Mouse (Mus musculus) heart, postnatal 0 days (tissue): ENCODE measurements around the gene Zdhhc13. TPM values are rescaled to one million over a fixed set of nuclear protein-coding genes. Genes with fewer than 3 reads are reported as not detected.
A peak's percentile ranks its signal among the peaks of the same experiment; 100 is the strongest.

ENCODE experiments used
- ATAC-seq: fragments of 200-750 bp; cut with Nextera tagmentation; 2 replicates; pipeline ENCODE4 v1.8.0; 2017; ENCODE audit warnings: low read depth, moderate number of reproducible peaks, moderate library complexity; ENCODE audit not compliant: insufficient read depth
- DNase-seq: peaks from one replicate; pipeline ENCODE4 v3.0.0-alpha.2; 2016; ENCODE audit warnings: low spot score
- H3K27ac ChIP-seq: fragments of 300-500 bp; sonication (generic); 2 replicates; pipeline ENCODE4 v1.5.1; 2014; ENCODE audit warnings: low read depth, mild to moderate bottlenecking
- H3K27me3 ChIP-seq: fragments of 300-500 bp; sonication (generic); 2 replicates; pipeline ENCODE4 v1.6.1; 2014; ENCODE audit warnings: low read length, mixed read lengths; ENCODE audit not compliant: control insufficient read depth, insufficient read depth
- H3K36me3 ChIP-seq: fragments of 300-500 bp; sonication (generic); replicated peaks from 2 replicates; pipeline ENCODE4 v1.6.1; 2014; ENCODE audit warnings: low read length, mixed read lengths; ENCODE audit not compliant: control insufficient read depth, insufficient read depth
- H3K4me1 ChIP-seq: fragments of 300-500 bp; sonication (generic); 2 replicates; pipeline ENCODE4 v1.6.1; 2014; ENCODE audit warnings: antibody characterized with exemption; ENCODE audit not compliant: control insufficient read depth, insufficient read depth
- H3K4me2 ChIP-seq: fragments of 300-500 bp; sonication (generic); 2 replicates; pipeline ENCODE4 v1.6.1; 2014; ENCODE audit warnings: low read depth, mild to moderate bottlenecking, low read length, moderate library complexity
- H3K4me3 ChIP-seq: fragments of 300-500 bp; sonication (generic); 2 replicates; pipeline ENCODE4 v1.5.1; 2014; ENCODE audit warnings: low read depth, low read length
- H3K9ac ChIP-seq: fragments of 300-500 bp; sonication (generic); replicated peaks from 2 replicates; pipeline ENCODE4 v1.6.1; 2014; ENCODE audit warnings: low read depth, low read length, mixed read lengths
- H3K9me3 ChIP-seq: fragments of 300-500 bp; sonication (generic); replicated peaks from 2 replicates; pipeline ENCODE4 v1.6.1; 2016; ENCODE audit warnings: low read length; ENCODE audit not compliant: control insufficient read depth
- CTCF ChIP-seq: IDR thresholded peaks from 2 replicates; pipeline ENCODE4 v1.5.1; 2016; ENCODE audit warnings: antibody characterized with exemption, control low read depth, low read depth
- EP300 ChIP-seq: IDR thresholded peaks from 2 replicates; pipeline ENCODE4 v1.6.1; 2016; ENCODE audit warnings: antibody characterized with exemption, low read depth
- WGBS: fragments of 180-500 bp; shearing (Covaris S2); extraction: QIAGEN DNeasy Blood & Tissue Kit; methylation state at CpG from one replicate; pipeline ENCODE4 v1.1.7; 2014; 5-methylcytosine and 5-hydroxymethylcytosine counted together
- polyA plus RNA-seq: library from polyadenylated mRNA; unstranded; fragments of >200 nt; fragmentation: Nextera tagmentation; extraction: Ambion mirVana; gene quantifications from 2 replicates; pipeline ENCODE4 v1.2.1, GENCODE M21; 2015
- total RNA-seq: library from RNA; depleted of rRNA; stranded (reverse); fragments of >200 nt; gene quantifications from 2 replicates; pipeline ENCODE4 v1.2.3, GENCODE M21; 2014; ENCODE audit warnings: low replicate concordance

Zdhhc13 gene
- total and polyA plus RNA-seq, 2 experiments from 2014 or later, result 29.5 to 58.5 TPM

DNA sequence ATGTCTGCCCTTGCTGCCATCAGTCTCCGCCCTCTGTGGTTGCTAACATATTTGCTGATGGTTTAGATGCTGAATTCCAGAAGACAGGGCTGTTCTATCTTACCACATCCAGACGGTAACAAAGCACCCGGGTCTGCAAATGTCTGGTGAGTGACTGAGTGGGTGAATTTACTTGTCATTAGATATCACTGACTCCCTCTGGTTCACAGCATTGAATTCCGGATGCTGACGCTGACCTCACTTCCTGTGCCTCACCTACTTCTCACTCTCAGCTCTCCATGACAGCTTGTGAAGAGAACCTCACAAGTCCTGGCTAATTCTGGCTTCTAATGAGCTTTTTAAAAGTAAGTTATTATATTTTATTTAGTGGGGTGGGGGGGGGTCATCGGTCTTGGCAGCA, 48.1 kb downstream of the Zdhhc13 start:
- H3K4me2 ChIP-seq, result no peak overlapping the region
- DNase-seq (no peak), ATAC-seq (no peak)
- H3K36me3 ChIP-seq, result peaks cover 71% of the 10 kb centered on the region
- H3K4me1 ChIP-seq, result peaks cover 31% of the 10 kb centered on the region
- no peaks in the 10 kb centered on the region for H3K27me3 ChIP-seq
- no peak for TF ChIP-seq CTCF
- no peak for TF ChIP-seq EP300
- H3K9me3 ChIP-seq, result no peaks in the 10 kb centered on the region
- 30% methylated on average over 6 of the region's 6 CpGs for WGBS
- H3K9ac ChIP-seq, result no peak overlapping the region
- H3K4me3 ChIP-seq, result no peak overlapping the region
- peak overlapping the region; percentile 34; the same call in 1 of the 2 replicates for H3K27ac ChIP-seq

DNA sequence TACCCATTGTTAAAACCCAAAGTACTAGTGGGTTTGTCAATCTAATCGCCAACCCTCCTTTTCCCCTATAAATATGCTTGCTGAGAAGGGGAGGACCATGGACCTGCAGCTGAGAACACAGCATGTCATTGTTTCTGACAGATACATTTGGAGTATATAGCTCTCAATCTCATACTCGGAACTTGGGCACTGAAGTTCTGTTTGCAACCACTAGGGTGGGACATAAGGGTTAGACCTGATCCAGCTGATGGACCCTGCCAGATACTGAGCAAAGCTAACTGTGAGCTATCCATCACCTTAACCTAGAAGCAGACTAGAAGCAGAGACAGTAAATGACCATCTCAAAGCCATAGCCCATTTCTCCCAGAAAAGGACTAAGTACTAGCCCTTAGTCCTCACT, 49.6 kb downstream of the Zdhhc13 start:
- 44% methylated on average over 2 of the region's 2 CpGs for WGBS
- peak overlapping the region; percentile 94; the same call in 1 of the 2 replicates for H3K27ac ChIP-seq
- H3K9me3 ChIP-seq, result no peaks in the 10 kb centered on the region
- H3K27me3 ChIP-seq, result no peaks in the 10 kb centered on the region
- peaks cover 24% of the 10 kb centered on the region for H3K4me1 ChIP-seq
- no peak for DNase-seq
- no peak overlapping the region for H3K4me2 ChIP-seq
- TF ChIP-seq CTCF (peak; percentile 41), EP300 (no peak)
- no peak for ATAC-seq
- peaks cover 56% of the 10 kb centered on the region for H3K36me3 ChIP-seq
- no peak overlapping the region for H3K9ac ChIP-seq
- no peak overlapping the region for H3K4me3 ChIP-seq

DNA sequence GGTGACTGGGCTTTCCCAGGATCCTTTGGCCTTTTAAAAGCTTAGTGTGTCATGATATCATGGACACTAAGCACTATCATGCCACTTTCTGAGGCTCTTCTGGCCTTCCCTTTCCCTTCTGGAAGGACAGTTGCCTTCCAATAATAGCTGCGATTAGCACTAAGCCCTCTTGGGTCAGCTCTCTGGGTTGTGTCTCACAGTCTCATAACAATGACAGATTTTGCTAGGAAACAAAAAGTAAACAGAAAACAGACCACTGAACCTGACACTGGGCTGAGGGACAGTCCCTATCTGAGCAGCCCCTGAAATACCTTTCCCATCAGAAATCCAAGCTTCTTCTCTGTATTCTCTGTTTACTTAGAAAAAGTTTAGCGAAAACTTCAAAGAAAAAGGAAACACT, 51.7 kb downstream of the Zdhhc13 start:
- DNase-seq (peak; percentile 65), ATAC-seq (peak; percentile 59)
- H3K4me3 ChIP-seq, result no peak overlapping the region
- H3K27ac ChIP-seq, result peak overlapping the region; percentile 94
- peak overlapping the region; percentile 8; the same call in 1 of the 2 replicates for H3K4me2 ChIP-seq
- TF ChIP-seq CTCF, result no peak
- no peak for TF ChIP-seq EP300
- peaks cover 35% of the 10 kb centered on the region for H3K36me3 ChIP-seq
- H3K9me3 ChIP-seq, result no peaks in the 10 kb centered on the region
- no peak overlapping the region for H3K9ac ChIP-seq
- 46% methylated on average over 2 of the region's 2 CpGs for WGBS
- H3K27me3 ChIP-seq, result no peaks in the 10 kb centered on the region
- H3K4me1 ChIP-seq, result peaks cover 24% of the 10 kb centered on the region

DNA sequence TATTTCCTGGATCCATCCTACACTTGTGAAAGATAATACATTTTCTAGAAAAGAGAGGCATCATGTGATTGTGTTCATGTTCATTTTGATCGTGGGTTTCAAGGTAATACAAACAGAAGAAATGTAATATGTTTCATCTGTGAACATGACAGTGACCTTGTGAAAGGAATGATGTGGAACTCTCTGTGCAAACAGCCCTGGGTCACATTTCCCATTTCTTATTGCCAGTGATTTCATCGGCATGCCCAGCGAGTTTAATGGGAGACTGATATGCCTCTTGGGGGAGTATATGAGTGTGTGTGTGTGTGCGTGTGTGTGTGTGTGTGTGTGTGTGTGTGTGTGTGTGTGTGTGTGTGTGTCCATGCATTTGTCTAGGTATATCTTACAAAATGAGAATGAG, 52.7 kb downstream of the Zdhhc13 start:
- ATAC-seq (no peak), DNase-seq (no peak)
- Histone ChIP-seq H3K9ac (no peak overlapping the region), H3K4me3 (no peak overlapping the region), H3K9me3 (no peaks in the 10 kb centered on the region), H3K27me3 (no peaks in the 10 kb centered on the region), H3K36me3 (peaks cover 26% of the 10 kb centered on the region), H3K4me2 (peak overlapping the region; percentile 72; the same call in 1 of the 2 replicates), H3K27ac (peak overlapping the region; percentile 94), H3K4me1 (peaks cover 24% of the 10 kb centered on the region)
- no peak for TF ChIP-seq EP300
- 25% methylated on average over 4 of the region's 4 CpGs for WGBS

- H3K27me3 ChIP-seq, result no peaks in the 10 kb centered on the region
- ATAC-seq, result no peak
Measured at GRCm38 (mm10) chr7:48842353-48842752, 53.5 kb downstream of the Zdhhc13 start.

DNA sequence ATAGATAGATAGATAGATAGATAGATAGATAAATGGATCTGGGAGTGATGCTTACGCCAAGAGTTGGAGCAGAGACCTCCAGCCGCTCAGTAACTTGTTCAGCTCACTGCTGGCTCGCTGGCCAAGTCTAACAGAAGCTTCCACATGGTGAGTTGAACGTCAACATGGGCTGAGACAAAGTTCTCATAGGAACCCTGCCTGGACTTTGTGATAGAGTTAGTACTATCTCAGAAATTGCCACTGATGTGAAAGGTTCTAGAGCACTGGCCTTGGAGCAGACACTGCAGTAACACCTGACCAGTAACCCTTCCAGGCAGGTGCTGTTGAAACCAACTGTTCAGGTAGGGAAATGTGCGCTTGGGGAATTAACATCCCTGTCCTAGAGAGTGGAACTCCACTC, 54.7 kb downstream of the Zdhhc13 start:
- Histone ChIP-seq H3K4me3 (peak overlapping the region; percentile 51), H3K36me3 (peaks cover 10% of the 10 kb centered on the region), H3K27me3 (no peaks in the 10 kb centered on the region), H3K4me1 (peaks cover 24% of the 10 kb centered on the region), H3K9ac (peak overlapping the region; percentile 68; the same call in 1 of the 2 replicates), H3K27ac (peak overlapping the region; percentile 94), H3K4me2 (peak overlapping the region; percentile 72), H3K9me3 (no peaks in the 10 kb centered on the region)
- 58% methylated on average over 5 of the region's 5 CpGs for WGBS
- TF ChIP-seq EP300 (no peak), CTCF (no peak)
- no peak for DNase-seq
- no peak for ATAC-seq

More at GRCm38 (mm10) chr7:48842353-48842752, 53.5 kb downstream of the Zdhhc13 start:
- H3K27ac ChIP-seq, result peak overlapping the region; percentile 94
- peak overlapping the region; percentile 72 for H3K4me2 ChIP-seq
- peaks cover 19% of the 10 kb centered on the region for H3K36me3 ChIP-seq
- WGBS, result 13% methylated on average over 3 of the region's 3 CpGs
- H3K9ac ChIP-seq, result no peak overlapping the region
- peaks cover 24% of the 10 kb centered on the region for H3K4me1 ChIP-seq
- no peak overlapping the region for H3K4me3 ChIP-seq
- H3K9me3 ChIP-seq, result no peaks in the 10 kb centered on the region
- DNase-seq, result no peak
- peak; percentile 64 for TF ChIP-seq EP300
- TF ChIP-seq CTCF, result no peak
